Mouse (Mus musculus) embryonic fibroblast, embryonic 13.5 days (primary cell): ENCODE results near the gene Myo18a. TPM values are rescaled to one million over a fixed set of nuclear protein-coding genes. Genes with fewer than 3 reads are reported as not detected.

Source experiments
- H3K27ac ChIP-seq: 2 replicates; pipeline ENCODE4 v1.5.1; 2012; ENCODE audit warnings: low read length, control low read depth, inconsistent platforms; ENCODE audit not compliant: insufficient read depth
- H3K4me1 ChIP-seq: 2 replicates; pipeline ENCODE4 v1.6.1; 2011; ENCODE audit warnings: low read length; ENCODE audit not compliant: control insufficient read depth, insufficient read depth
- H3K4me3 ChIP-seq: 2 replicates; pipeline ENCODE4 v1.5.1; 2011; ENCODE audit warnings: mild to moderate bottlenecking, control low read depth, low read length; ENCODE audit not compliant: insufficient read depth
- CTCF ChIP-seq: IDR thresholded peaks from 2 replicates; pipeline ENCODE4 v1.5.1; 2011; ENCODE audit warnings: mild to moderate bottlenecking, control low read depth, low read length, moderate library complexity, borderline replicate concordance; ENCODE audit not compliant: insufficient read depth
- POLR2A ChIP-seq: IDR thresholded peaks from 2 replicates; pipeline ENCODE4 v1.6.1; 2011; ENCODE audit warnings: low read depth, mild to moderate bottlenecking, control low read depth, low read length, moderate library complexity
- polyA plus RNA-seq: library from polyadenylated mRNA; stranded (reverse); fragments of >200 nt; gene quantifications from 2 replicates; pipeline ENCODE4 v1.2.4, GENCODE M21; 2011; ENCODE audit warnings: low read depth; ENCODE audit not compliant: missing spikeins, insufficient read length

Gene Myo18a
- polyA plus RNA-seq, 1 experiment: 20.1 TPM

GRCm38 (mm10) chr11:77860947-77861346, 97.9 kb downstream of the Myo18a start:
- TF ChIP-seq POLR2A (no peak), CTCF (no peak)
- Histone ChIP-seq H3K4me3 (no peak overlapping the region), H3K27ac (no peak overlapping the region), H3K4me1 (no peaks in the 10 kb centered on the region)

- TF ChIP-seq POLR2A: no peak
- no peak for TF ChIP-seq CTCF
- Histone ChIP-seq H3K4me3 (no peak overlapping the region), H3K4me1 (no peaks in the 10 kb centered on the region), H3K27ac (no peak overlapping the region)
Observed at GRCm38 (mm10) chr11:77862887-77863286, 99.8 kb downstream of the Myo18a start.

DNA sequence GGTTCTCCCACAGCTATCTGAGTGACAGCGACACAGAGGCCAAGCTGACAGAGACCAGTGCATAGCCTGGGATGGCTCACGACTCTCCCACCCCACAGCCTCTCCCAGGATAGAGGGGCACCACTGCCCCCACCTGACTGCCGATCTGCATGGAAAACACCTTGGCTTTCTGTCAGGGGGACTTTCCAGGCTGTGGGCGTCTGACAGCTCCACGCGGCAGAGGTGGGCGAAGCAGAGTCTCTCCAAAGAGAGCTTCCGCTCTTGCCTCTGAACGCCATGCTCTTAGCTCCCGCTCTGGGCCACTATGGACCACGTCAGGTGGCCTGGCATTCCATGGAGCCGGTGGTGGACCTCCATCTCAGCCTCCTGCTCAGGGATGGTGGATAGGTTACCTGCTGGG, 101.7 kb downstream of the Myo18a start:
- Histone ChIP-seq H3K4me1 (no peaks in the 10 kb centered on the region), H3K4me3 (no peak overlapping the region), H3K27ac (no peak overlapping the region)
- TF ChIP-seq POLR2A: no peak
- no peak for TF ChIP-seq CTCF

GRCm38 (mm10) chr11:77867419-77868083, 104.5 kb downstream of the Myo18a start:
- Histone ChIP-seq H3K4me1 (no peaks in the 10 kb centered on the region), H3K27ac (no peak overlapping the region), H3K4me3 (no peak overlapping the region)
- TF ChIP-seq POLR2A (no peak), CTCF (no peak)

DNA sequence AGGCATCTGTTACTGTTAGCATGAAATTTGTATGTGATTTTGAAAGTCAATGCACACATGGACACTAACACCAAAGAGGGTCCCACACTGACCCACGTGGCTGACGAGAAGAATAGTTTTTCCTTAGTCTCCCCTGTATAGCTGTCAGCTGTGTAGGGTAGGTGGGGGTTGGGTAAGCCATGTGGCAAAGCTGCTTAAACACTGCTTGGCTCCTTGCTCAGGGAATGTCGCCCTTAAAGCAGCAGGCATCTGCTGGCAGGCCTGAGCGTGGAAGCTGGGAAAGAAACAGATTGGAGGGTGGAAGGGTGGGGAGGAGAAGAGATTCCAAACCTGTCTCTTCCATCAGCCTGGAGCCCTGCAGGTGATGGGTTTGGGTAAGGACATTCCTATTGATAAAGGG, 108.4 kb downstream of the Myo18a start:
- Histone ChIP-seq H3K4me3 (no peak overlapping the region), H3K27ac (no peak overlapping the region), H3K4me1 (no peaks in the 10 kb centered on the region)
- TF ChIP-seq CTCF (no peak), POLR2A (no peak)

- no peak overlapping the region for H3K4me3 ChIP-seq
- TF ChIP-seq POLR2A: no peak
- no peaks in the 10 kb centered on the region for H3K4me1 ChIP-seq
- H3K27ac ChIP-seq: no peak overlapping the region
Observed at GRCm38 (mm10) chr11:77872236-77872635, 109.2 kb downstream of the Myo18a start.

- no peak for TF ChIP-seq CTCF
- no peak for TF ChIP-seq POLR2A
- Histone ChIP-seq H3K4me3 (no peak overlapping the region), H3K4me1 (no peaks in the 10 kb centered on the region), H3K27ac (no peak overlapping the region)
Observed at GRCm38 (mm10) chr11:77872685-77873084, 109.6 kb downstream of the Myo18a start.

- no peak for TF ChIP-seq CTCF
- Histone ChIP-seq H3K27ac (no peak overlapping the region), H3K4me1 (no peaks in the 10 kb centered on the region), H3K4me3 (no peak overlapping the region)
Observed at GRCm38 (mm10) chr11:77873116-77873515, 110.1 kb downstream of the Myo18a start.

DNA sequence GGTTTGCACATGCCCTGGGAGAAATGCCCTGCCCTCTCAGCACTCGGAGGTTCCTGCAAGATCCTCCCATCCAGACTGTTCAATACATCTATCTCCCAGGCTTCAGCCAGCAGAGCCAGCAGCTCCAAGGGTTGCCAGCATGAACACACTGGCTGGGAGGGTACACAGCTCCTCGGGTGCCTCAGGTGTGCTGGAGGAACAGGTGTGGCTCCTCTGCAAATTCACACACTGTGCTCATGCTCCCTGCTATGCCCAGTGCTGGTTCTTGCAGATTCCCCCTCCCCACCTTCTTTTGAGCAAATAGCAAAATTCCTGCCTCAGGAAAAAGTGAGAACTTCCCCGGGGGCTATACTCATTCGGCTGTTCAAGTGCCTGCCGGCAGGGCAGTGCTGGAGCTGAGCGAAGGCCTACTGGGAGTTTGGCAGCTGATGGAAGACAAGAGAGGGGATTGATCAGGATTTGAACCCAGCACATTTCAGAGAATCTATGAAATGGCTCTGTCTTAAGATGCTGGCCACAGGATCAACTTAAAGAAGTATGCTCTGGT, 111.7 kb downstream of the Myo18a start:
- TF ChIP-seq POLR2A (no peak), CTCF (no peak)
- Histone ChIP-seq H3K27ac (no peak overlapping the region), H3K4me3 (no peak overlapping the region), H3K4me1 (no peaks in the 10 kb centered on the region)

DNA sequence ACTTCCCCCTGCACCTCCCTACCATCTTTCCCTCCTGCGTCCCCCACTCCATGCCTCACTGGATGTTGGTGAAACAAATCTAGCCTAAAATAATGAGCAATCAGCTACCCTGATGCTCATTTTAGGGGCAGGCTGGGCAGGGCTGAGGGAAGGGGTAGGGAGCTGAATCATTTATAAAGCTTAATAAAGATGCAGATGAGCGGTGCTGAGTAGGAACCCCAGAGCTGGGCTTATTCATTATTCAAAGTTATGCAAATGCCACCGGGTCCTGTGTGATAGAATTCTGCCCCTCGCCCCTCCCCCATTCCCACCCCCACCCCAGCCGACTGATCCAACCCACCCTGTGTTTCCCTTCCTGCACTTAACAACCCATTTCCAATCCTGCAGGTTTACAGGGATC, 112.2 kb downstream of the Myo18a start:
- TF ChIP-seq CTCF: no peak
- no peak for TF ChIP-seq POLR2A
- Histone ChIP-seq H3K27ac (no peak overlapping the region), H3K4me3 (no peak overlapping the region), H3K4me1 (no peaks in the 10 kb centered on the region)
